Mouse (Mus musculus): Measurements from ENCODE around the gene Tigar. TPM values are rescaled to one million over a fixed set of nuclear protein-coding genes. Genes with fewer than 3 reads are reported as not detected.

Tigar gene
- polyA plus RNA-seq, 1 experiment from 2014 or later: 9.2 TPM

GRCm38 (mm10) chr6:127106726-127107125, 2.6 kb downstream of the Tigar start:
- Histone ChIP-seq H3K9me3 (no peaks in the 10 kb centered on the region), H3K4me1 (peaks cover 13% of the 10 kb centered on the region), H3K9ac (replicated peaks) (no peak overlapping the region), H3K27ac (replicated peaks) (no peak overlapping the region), H3K4me2 (replicated peaks) (no peak overlapping the region), H3K4me3 (no peak overlapping the region), H3K36me3 (no peaks in the 10 kb centered on the region), H3K27me3 (peaks cover 5% of the 10 kb centered on the region; the same call in 1 of the 2 replicates)
- ATAC-seq (ENCODE audit: low FRiP score, low read depth): no peak
- 60% methylated on average over 5 of the region's 5 CpGs for WGBS

- ATAC-seq (ENCODE audit: low FRiP score, low read depth): no peak
- WGBS: 86% methylated on average over 5 of the region's 5 CpGs
Measured at GRCm38 (mm10) chr6:127106189-127106588, 3.2 kb downstream of the Tigar start.

DNA sequence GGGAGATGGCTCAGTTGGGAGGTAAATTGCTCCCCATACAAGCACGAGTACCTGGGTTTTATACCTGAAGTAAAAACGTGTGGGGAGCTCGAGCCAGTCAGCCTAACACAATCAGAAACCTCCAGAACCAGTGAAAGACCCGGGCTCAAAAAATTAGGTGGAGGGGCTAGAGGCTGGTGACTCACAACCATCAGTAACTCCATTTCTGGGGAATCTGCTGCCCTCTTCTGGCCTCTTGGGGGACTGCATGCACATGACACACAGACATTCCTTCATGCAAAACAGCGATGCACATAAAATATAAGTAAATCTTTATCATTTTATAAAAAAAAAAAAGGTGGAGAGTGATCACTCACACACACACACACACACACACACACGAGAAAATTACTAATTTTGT, 4.2 kb downstream of the Tigar start:
- H3K4me1 ChIP-seq: peaks cover 13% of the 10 kb centered on the region
- H3K9ac ChIP-seq (replicated peaks): no peak overlapping the region
- no peak overlapping the region for H3K4me3 ChIP-seq
- no peak overlapping the region for H3K27ac ChIP-seq (replicated peaks)
- H3K27me3 ChIP-seq: no peaks in the 10 kb centered on the region
- WGBS: 58% methylated on average over 6 of the region's 6 CpGs
- no peaks in the 10 kb centered on the region for H3K9me3 ChIP-seq
- H3K4me2 ChIP-seq (replicated peaks): no peak overlapping the region
- peaks cover 12% of the 10 kb centered on the region for H3K36me3 ChIP-seq
- ATAC-seq (ENCODE audit: low FRiP score, low read depth): no peak

More at GRCm38 (mm10) chr6:127106189-127106588, 3.2 kb downstream of the Tigar start:
- no peak overlapping the region for H3K4me2 ChIP-seq (replicated peaks)
- no peaks in the 10 kb centered on the region for H3K9me3 ChIP-seq
- peaks cover 3% of the 10 kb centered on the region for H3K36me3 ChIP-seq
- H3K27ac ChIP-seq (replicated peaks): no peak overlapping the region
- no peak overlapping the region for H3K4me3 ChIP-seq
- no peaks in the 10 kb centered on the region for H3K27me3 ChIP-seq
- H3K4me1 ChIP-seq: peaks cover 13% of the 10 kb centered on the region
- no peak overlapping the region for H3K9ac ChIP-seq (replicated peaks)

- Histone ChIP-seq H3K27me3 (no peaks in the 10 kb centered on the region), H3K4me1 (peaks cover 9% of the 10 kb centered on the region), H3K9ac (replicated peaks) (no peak overlapping the region), H3K9me3 (no peaks in the 10 kb centered on the region), H3K36me3 (peaks cover 12% of the 10 kb centered on the region), H3K27ac (replicated peaks) (no peak overlapping the region), H3K4me2 (replicated peaks) (no peak overlapping the region), H3K4me3 (no peak overlapping the region)
- ATAC-seq (ENCODE audit: low FRiP score, low read depth): no peak
- 87% methylated on average over 7 of the region's 7 CpGs for WGBS
Measured at GRCm38 (mm10) chr6:127104396-127105029, 4.8 kb downstream of the Tigar start.

- 95% methylated on average over 6 of the region's 6 CpGs for WGBS
- Histone ChIP-seq H3K9ac (replicated peaks) (no peak overlapping the region), H3K9me3 (no peaks in the 10 kb centered on the region), H3K27ac (replicated peaks) (no peak overlapping the region), H3K4me1 (peaks cover 6% of the 10 kb centered on the region), H3K4me3 (no peak overlapping the region), H3K4me2 (replicated peaks) (no peak overlapping the region), H3K36me3 (peaks cover 12% of the 10 kb centered on the region), H3K27me3 (no peaks in the 10 kb centered on the region)
- no peak for ATAC-seq (ENCODE audit: low FRiP score, low read depth)
Measured at GRCm38 (mm10) chr6:127103506-127104275, 5.7 kb downstream of the Tigar start.

- Histone ChIP-seq H3K4me3 (no peak overlapping the region), H3K4me1 (no peaks in the 10 kb centered on the region), H3K4me2 (replicated peaks) (no peak overlapping the region), H3K9me3 (no peaks in the 10 kb centered on the region), H3K27ac (replicated peaks) (no peak overlapping the region), H3K27me3 (no peaks in the 10 kb centered on the region), H3K36me3 (peaks cover 29% of the 10 kb centered on the region), H3K9ac (replicated peaks) (no peak overlapping the region)
- no peak for ATAC-seq (ENCODE audit: low FRiP score, low read depth)
- 59% methylated on average over 7 of the region's 7 CpGs for WGBS
Measured at GRCm38 (mm10) chr6:127094565-127094964, 14.8 kb downstream of the Tigar start.

GRCm38 (mm10) chr6:127086739-127087138, 22.6 kb downstream of the Tigar start:
- no peak overlapping the region for H3K4me3 ChIP-seq
- H3K27me3 ChIP-seq: peaks cover 9% of the 10 kb centered on the region
- H3K4me2 ChIP-seq (replicated peaks): no peak overlapping the region
- H3K9me3 ChIP-seq: no peaks in the 10 kb centered on the region
- WGBS: 84% methylated on average over 4 of the region's 4 CpGs
- no peak for ATAC-seq (ENCODE audit: low FRiP score, low read depth)
- H3K9ac ChIP-seq (replicated peaks): no peak overlapping the region
- H3K4me1 ChIP-seq: no peaks in the 10 kb centered on the region
- no peak overlapping the region for H3K27ac ChIP-seq (replicated peaks)
- peaks cover 46% of the 10 kb centered on the region for H3K36me3 ChIP-seq

- Histone ChIP-seq H3K36me3 (peaks cover 1% of the 10 kb centered on the region; the same call in 1 of the 2 replicates), H3K27me3 (peaks cover 35% of the 10 kb centered on the region), H3K9me3 (no peaks in the 10 kb centered on the region), H3K27ac (replicated peaks) (no peak overlapping the region), H3K4me1 (peaks cover 8% of the 10 kb centered on the region; the same call in 1 of the 2 replicates), H3K4me3 (no peak overlapping the region), H3K4me2 (replicated peaks) (no peak overlapping the region), H3K9ac (replicated peaks) (no peak overlapping the region)
- ATAC-seq (ENCODE audit: low FRiP score, low read depth): no peak
- 74% methylated on average over 6 of the region's 6 CpGs for WGBS
Measured at GRCm38 (mm10) chr6:127081820-127082219, 27.5 kb downstream of the Tigar start.

- peak overlapping the region; percentile 35; the same call in 1 of the 2 replicates for H3K27ac ChIP-seq (replicated peaks)
- ATAC-seq (ENCODE audit: low FRiP score, low read depth): peak; percentile 93
- no peaks in the 10 kb centered on the region for H3K9me3 ChIP-seq
- WGBS: 1% methylated on average over 59 of the region's 59 CpGs
- H3K36me3 ChIP-seq: no peaks in the 10 kb centered on the region
- H3K27me3 ChIP-seq: peaks cover 35% of the 10 kb centered on the region
- peak overlapping the region; percentile 68 for H3K9ac ChIP-seq (replicated peaks)
- peak overlapping the region; percentile 70 for H3K4me3 ChIP-seq
- peaks cover 8% of the 10 kb centered on the region; the same call in 1 of the 2 replicates for H3K4me1 ChIP-seq
- peak overlapping the region; percentile 99 for H3K4me2 ChIP-seq (replicated peaks)
Measured at GRCm38 (mm10) chr6:127079867-127080731, 29.3 kb downstream of the Tigar start.

DNA sequence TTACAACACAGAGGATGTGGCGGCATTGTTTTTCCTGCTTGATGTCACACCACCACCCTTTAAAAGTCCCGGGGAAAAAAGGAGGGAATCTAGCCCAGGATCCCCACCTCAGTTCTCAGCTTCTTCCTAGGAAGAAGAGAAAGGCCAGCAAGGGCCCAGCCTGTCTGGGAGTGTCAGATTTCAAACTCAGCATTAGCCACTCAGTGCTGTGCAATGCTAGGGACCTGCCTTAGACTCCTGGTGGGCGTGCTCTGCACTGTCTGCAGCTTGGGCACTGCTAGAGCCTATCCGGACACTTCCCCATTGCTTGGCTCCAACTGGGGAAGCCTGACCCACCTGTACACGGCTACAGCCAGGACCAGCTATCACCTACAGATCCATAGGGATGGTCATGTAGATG, 36.5 kb downstream of the Tigar start, which contains the start of gene Fgf23:
Gene Fgf23, plus strand, starts transcription at position 86 of the 400 bp plus-strand sequence.
- no peak within 1 kb of the TSS for H3K27ac ChIP-seq (replicated peaks)
- H3K36me3 ChIP-seq: no peaks in the 10 kb centered on the region
- peaks cover 4% of the 10 kb centered on the region; the same call in 1 of the 2 replicates for H3K4me1 ChIP-seq
- ATAC-seq (ENCODE audit: low FRiP score, low read depth): 0 out of 2 replicates have a peak, but pooled peaks have one; percentile 54
- no peak within 1 kb of the TSS for H3K9ac ChIP-seq (replicated peaks)
- H3K4me2 ChIP-seq (replicated peaks): no peak within 1 kb of the TSS
- peaks cover 5% of the 10 kb centered on the region; the same call in 1 of the 2 replicates for H3K27me3 ChIP-seq
- H3K9me3 ChIP-seq: no peaks in the 10 kb centered on the region
- WGBS: 9% methylated on average over 5 of the region's 5 CpGs
- H3K4me3 ChIP-seq: no peak within 1 kb of the TSS

DNA sequence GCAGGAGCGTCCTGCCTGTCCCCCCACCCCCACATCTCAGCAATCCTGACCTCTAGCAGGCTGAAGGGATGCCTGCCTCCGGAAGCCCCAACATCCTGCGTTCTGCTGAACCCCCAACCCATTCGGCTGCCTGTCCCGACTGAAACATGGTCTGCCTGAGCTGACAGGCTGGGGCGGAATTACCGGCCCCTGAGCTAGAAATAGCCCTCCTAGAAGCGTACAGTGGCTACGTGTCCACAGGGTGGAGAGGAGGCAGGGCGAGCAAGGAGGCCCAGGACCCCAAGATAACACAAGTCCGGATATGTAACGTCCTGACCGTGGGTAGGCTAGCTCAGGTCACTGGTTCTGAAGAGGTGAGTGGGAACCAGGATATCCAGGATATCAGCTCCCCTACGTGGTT, 44.5 kb downstream of the Tigar start:
- WGBS: 10% methylated on average over 14 of the region's 14 CpGs
- no peak for ATAC-seq (ENCODE audit: low FRiP score, low read depth)
- H3K4me3 ChIP-seq: peak overlapping the region; percentile 7; the same call in 1 of the 2 replicates
- peaks cover 4% of the 10 kb centered on the region; the same call in 1 of the 2 replicates for H3K4me1 ChIP-seq
- peaks cover 12% of the 10 kb centered on the region; the same call in 1 of the 2 replicates for H3K27me3 ChIP-seq
- no peaks in the 10 kb centered on the region for H3K36me3 ChIP-seq
- H3K27ac ChIP-seq (replicated peaks): no peak overlapping the region
- no peaks in the 10 kb centered on the region for H3K9me3 ChIP-seq
- peak overlapping the region; percentile 39; the same call in 1 of the 2 replicates for H3K9ac ChIP-seq (replicated peaks)
- H3K4me2 ChIP-seq (replicated peaks): peak overlapping the region; percentile 39
